In genomic region chr3:108759566-108760420, GRCm38 (mm10) we compare ENCODE assay signal across 10 mouse cellular contexts. TPM values are rescaled to one million over a fixed set of nuclear protein-coding genes. Genes with fewer than 3 reads are reported as not detected.
DNase-seq lines count a peak whose midpoint lies in the region; ATAC-seq lines count a peak whose summit lies in the region.
"Had no signal": no experiment of that assay in that cellular context is flagged by ENCODE, and none has a peak within 500 bp of the region (broad histone marks: within the 10 kb centered on the region; RNA-seq: fewer than 3 reads in every experiment).

No protein-coding gene starts in this region.

- no peak for ATAC-seq in heart, embryonic 15.5 days (replicated peaks; ENCODE audit: insufficient number of reproducible peaks, insufficient read depth, low FRiP score, low read depth)
- no peak for ATAC-seq in heart, embryonic 11.5 days (replicated peaks; ENCODE audit: insufficient number of reproducible peaks, low FRiP score, low TSS enrichment)
- ATAC-seq in lung, embryonic 15.5 days (ENCODE audit: borderline replicate concordance, extremely low read depth, low FRiP score, low TSS enrichment), result 0 out of 2 replicates have a peak, but pooled peaks have one; percentile 39
- peak; percentile 69; the same call in 1 of the 2 replicates for ATAC-seq in embryonic facial prominence, embryonic 15.5 days (ENCODE audit: insufficient number of reproducible peaks, low FRiP score, low TSS enrichment, low read depth)
- peak; percentile 81 for ATAC-seq in stomach, embryonic 16.5 days (ENCODE audit: insufficient read depth, low FRiP score)

- no peak overlapping the region for H3K4me3 ChIP-seq in heart, embryonic 15.5 days
- no peak overlapping the region for H3K4me3 ChIP-seq in heart, embryonic 11.5 days (ENCODE audit: low read depth, low read length)
- H3K4me3 ChIP-seq in lung, embryonic 15.5 days, result no peak overlapping the region
- H3K4me3 ChIP-seq in embryonic facial prominence, embryonic 15.5 days (replicated peaks), result no peak overlapping the region
- no peak overlapping the region for H3K4me3 ChIP-seq in stomach, embryonic 16.5 days (replicated peaks; ENCODE audit: low read length)
- H3K4me3 ChIP-seq: neural tube, embryonic 12.5 days had no signal

- H3K9ac ChIP-seq in heart, embryonic 15.5 days, result no peak overlapping the region
- H3K9ac ChIP-seq in heart, embryonic 11.5 days (ENCODE audit: low read depth, low read length), result no peak overlapping the region
- H3K9ac ChIP-seq in lung, embryonic 15.5 days, result no peak overlapping the region
- H3K9ac ChIP-seq in embryonic facial prominence, embryonic 15.5 days, result no peak overlapping the region
- 0 out of 2 replicates have a peak overlapping the region, but pooled peaks have one; percentile 23 for H3K9ac ChIP-seq in stomach, embryonic 16.5 days (ENCODE audit: low read length)
- H3K9ac ChIP-seq: neural tube, embryonic 12.5 days had no signal

- H3K27ac ChIP-seq in heart, embryonic 15.5 days, result peak overlapping the region; percentile 27; the same call in 1 of the 2 replicates
- no peak overlapping the region for H3K27ac ChIP-seq in heart, embryonic 11.5 days (ENCODE audit: low read depth, low read length)
- 0 out of 2 replicates have a peak overlapping the region, but pooled peaks have one; percentile 13 for H3K27ac ChIP-seq in lung, embryonic 15.5 days
- H3K27ac ChIP-seq in embryonic facial prominence, embryonic 15.5 days (replicated peaks), result peak overlapping the region; percentile 79
- peak overlapping the region; percentile 84; the same call in 1 of the 2 replicates for H3K27ac ChIP-seq in stomach, embryonic 16.5 days (ENCODE audit: low read length)
- H3K27ac ChIP-seq: neural tube, embryonic 12.5 days had no signal

- no peak for DNase-seq in lung, postnatal 14 days
- DNase-seq in layer of hippocampus, adult 11-12 months (ENCODE audit: low spot score), result no peak

- no peaks in the 10 kb centered on the region for H3K36me3 ChIP-seq in heart, embryonic 15.5 days
- H3K36me3 ChIP-seq in heart, embryonic 11.5 days (ENCODE audit: control insufficient read depth, insufficient read depth, low read length), result no peaks in the 10 kb centered on the region
- no peaks in the 10 kb centered on the region for H3K36me3 ChIP-seq in lung, embryonic 15.5 days
- H3K36me3 ChIP-seq in embryonic facial prominence, embryonic 15.5 days, result no peaks in the 10 kb centered on the region
- no peaks in the 10 kb centered on the region for H3K36me3 ChIP-seq in stomach, embryonic 16.5 days (ENCODE audit: control insufficient read depth, insufficient read depth, low read length)
- H3K36me3 ChIP-seq: neural tube, embryonic 12.5 days had no signal

- 0 out of 2 replicates have a peak, but pooled peaks cover 3% of the 10 kb centered on the region for H3K4me1 ChIP-seq in heart, embryonic 15.5 days (replicated peaks)
- H3K4me1 ChIP-seq in heart, embryonic 11.5 days (ENCODE audit: control insufficient read depth, insufficient read depth, low read length), result no peaks in the 10 kb centered on the region
- peaks cover 45% of the 10 kb centered on the region for H3K4me1 ChIP-seq in lung, embryonic 15.5 days
- H3K4me1 ChIP-seq in embryonic facial prominence, embryonic 15.5 days, result peaks cover 46% of the 10 kb centered on the region
- H3K4me1 ChIP-seq in stomach, embryonic 16.5 days (ENCODE audit: control insufficient read depth, insufficient read depth, low read length), result peaks cover 21% of the 10 kb centered on the region; the same call in 1 of the 2 replicates
- H3K4me1 ChIP-seq: neural tube, embryonic 12.5 days had no signal

- no peaks in the 10 kb centered on the region for H3K9me3 ChIP-seq in heart, embryonic 15.5 days (replicated peaks)
- H3K9me3 ChIP-seq in heart, embryonic 11.5 days (replicated peaks; ENCODE audit: control insufficient read depth, low read length), result no peaks in the 10 kb centered on the region
- no peaks in the 10 kb centered on the region for H3K9me3 ChIP-seq in lung, embryonic 15.5 days
- no peaks in the 10 kb centered on the region for H3K9me3 ChIP-seq in embryonic facial prominence, embryonic 15.5 days (replicated peaks)
- H3K9me3 ChIP-seq in stomach, embryonic 16.5 days (replicated peaks; ENCODE audit: control insufficient read depth, low read length), result no peaks in the 10 kb centered on the region
- H3K9me3 ChIP-seq: neural tube, embryonic 12.5 days had no signal

- H3K27me3 ChIP-seq in heart, embryonic 15.5 days, result 0 out of 2 replicates have a peak, but pooled peaks cover 22% of the 10 kb centered on the region
- H3K27me3 ChIP-seq in heart, embryonic 11.5 days (ENCODE audit: control insufficient read depth, insufficient read depth, low read length), result 0 out of 2 replicates have a peak, but pooled peaks cover 3% of the 10 kb centered on the region
- H3K27me3 ChIP-seq in lung, embryonic 15.5 days, result peaks cover 20% of the 10 kb centered on the region
- no peaks in the 10 kb centered on the region for H3K27me3 ChIP-seq in embryonic facial prominence, embryonic 15.5 days
- peaks cover 4% of the 10 kb centered on the region; the same call in 1 of the 2 replicates for H3K27me3 ChIP-seq in stomach, embryonic 16.5 days (ENCODE audit: control insufficient read depth, insufficient read depth, low read length)
- H3K27me3 ChIP-seq: neural tube, embryonic 12.5 days had no signal

- WGBS in heart, embryonic 15.5 days, result 74% methylated on average over 11 of the region's 11 CpGs
- WGBS in heart, embryonic 11.5 days (ENCODE audit: insufficient replicate concordance), result 79% methylated on average over 11 of the region's 11 CpGs
- 50% methylated on average over 11 of the region's 11 CpGs for WGBS in lung, embryonic 15.5 days
- 45% methylated on average over 11 of the region's 11 CpGs for WGBS in embryonic facial prominence, embryonic 15.5 days
- 46% methylated on average over 11 of the region's 11 CpGs for whole genome bisulfite sequencing in stomach, embryonic 16.5 days

- H3K4me2 ChIP-seq in heart, embryonic 15.5 days, result no peak overlapping the region
- H3K4me2 ChIP-seq in heart, embryonic 11.5 days, result no peak overlapping the region
- no peak overlapping the region for H3K4me2 ChIP-seq in lung, embryonic 15.5 days
- no peak overlapping the region for H3K4me2 ChIP-seq in embryonic facial prominence, embryonic 15.5 days (replicated peaks)
- no peak overlapping the region for H3K4me2 ChIP-seq in stomach, embryonic 16.5 days (ENCODE audit: low read depth, low read length)
- H3K4me2 ChIP-seq: neural tube, embryonic 12.5 days had no signal

RNA-seq across cellular contexts. Expression of gene Aknad1, which starts 20.3 kb away (rescaled TPM):
- 0.04 TPM in 1 of 2 replicates, not detected in the other for polyA plus RNA-seq in heart, embryonic 15.5 days (2015; fragmentation: Nextera tagmentation; extraction: Ambion mirVana)
- polyA plus RNA-seq in heart, embryonic 11.5 days (2014; fragmentation: Nextera tagmentation; extraction: Ambion mirVana), result not detected in 2 replicates
- polyA plus RNA-seq in lung, embryonic 15.5 days (2015; fragmentation: Nextera tagmentation; extraction: Ambion mirVana), result 0.09 TPM in 1 of 2 replicates, not detected in the other
- polyA plus RNA-seq in embryonic facial prominence, embryonic 15.5 days (2015; fragmentation: Nextera tagmentation; extraction: Ambion mirVana), result 1.2 and 1.6 TPM in 2 replicates
- 0.49 and 0.97 TPM in 2 replicates for polyA plus RNA-seq in stomach, embryonic 16.5 days (2015; fragmentation: Nextera tagmentation; extraction: Ambion mirVana)
- polyA plus RNA-seq: forebrain, embryonic 11.5 days; heart, embryonic 14.5 days had no signal

RNA-seq across cellular contexts. Expression of gene Gpsm2, which starts 37.7 kb away (rescaled TPM):
- 25.0 and 27.6 TPM in 2 replicates for polyA plus RNA-seq in heart, embryonic 15.5 days (2015; fragmentation: Nextera tagmentation; extraction: Ambion mirVana)
- polyA plus RNA-seq in heart, embryonic 11.5 days (2014; fragmentation: Nextera tagmentation; extraction: Ambion mirVana), result 27.2 and 31.3 TPM in 2 replicates
- 47.1 and 50.3 TPM in 2 replicates for polyA plus RNA-seq in lung, embryonic 15.5 days (2015; fragmentation: Nextera tagmentation; extraction: Ambion mirVana)
- 68.1 and 75.8 TPM in 2 replicates for polyA plus RNA-seq in embryonic facial prominence, embryonic 15.5 days (2015; fragmentation: Nextera tagmentation; extraction: Ambion mirVana)
- polyA plus RNA-seq in stomach, embryonic 16.5 days (2015; fragmentation: Nextera tagmentation; extraction: Ambion mirVana), result 51.3 and 57.7 TPM in 2 replicates

Comparison
In these comparisons a context has a peak if more than half of its experiments do, and no peak if none do; other contexts are left out.
1. ATAC-seq: peak in lung, embryonic 15.5 days (single experiment), embryonic facial prominence, embryonic 15.5 days (single experiment) and stomach, embryonic 16.5 days (single experiment); none in heart, embryonic 15.5 days (single experiment) and heart, embryonic 11.5 days (single experiment).